Mouse (Mus musculus) limb, embryonic 15.5 days (tissue): Measurements from ENCODE around the gene Tmem161a. TPM values are rescaled to one million over a fixed set of nuclear protein-coding genes. Genes with fewer than 3 reads are reported as not detected.
A peak's percentile ranks its signal among the peaks of the same experiment; 100 is the strongest.

Experiments
- ATAC-seq: fragments of 200-750 bp; cut with Nextera tagmentation; 2 replicates; pipeline ENCODE4 v1.8.0; 2017; ENCODE audit warnings: low read depth, moderate TSS enrichment; ENCODE audit not compliant: insufficient number of reproducible peaks, low FRiP score, low TSS enrichment
- H3K27ac ChIP-seq: fragments of 300-500 bp; sonication (generic); 2 replicates; pipeline ENCODE4 v1.5.1; 2015; ENCODE audit warnings: moderate library complexity, mild to moderate bottlenecking, inconsistent platforms
- H3K27me3 ChIP-seq: fragments of 300-500 bp; sonication (generic); 2 replicates; pipeline ENCODE4 v1.6.1; 2015; ENCODE audit warnings: inconsistent platforms
- H3K36me3 ChIP-seq: fragments of 300-500 bp; sonication (generic); 2 replicates; pipeline ENCODE4 v1.6.1; 2015; ENCODE audit warnings: inconsistent platforms
- H3K4me1 ChIP-seq: fragments of 300-500 bp; sonication (generic); 2 replicates; pipeline ENCODE4 v1.6.1; 2015; ENCODE audit warnings: inconsistent platforms
- H3K4me2 ChIP-seq: fragments of 300-500 bp; sonication (generic); 2 replicates; pipeline ENCODE4 v1.6.1; 2015; ENCODE audit warnings: mild to moderate bottlenecking, inconsistent platforms
- H3K4me3 ChIP-seq: fragments of 300-500 bp; sonication (generic); 2 replicates; pipeline ENCODE4 v1.5.1; 2015; ENCODE audit warnings: mild to moderate bottlenecking, inconsistent platforms
- H3K9ac ChIP-seq: fragments of 300-500 bp; sonication (generic); 2 replicates; pipeline ENCODE4 v1.6.1; 2015; ENCODE audit warnings: inconsistent platforms
- H3K9me3 ChIP-seq: fragments of 300-500 bp; sonication (generic); 2 replicates; pipeline ENCODE4 v1.6.1; 2016; ENCODE audit warnings: inconsistent platforms
- WGBS: fragments of 180-500 bp; shearing (Covaris S2); methylation state at CpG from one replicate; pipeline ENCODE4 v1.1.7; 2015; 5-methylcytosine and 5-hydroxymethylcytosine counted together
- polyA plus RNA-seq: library from polyadenylated mRNA; unstranded; fragments of >200 nt; fragmentation: Nextera tagmentation; extraction: Ambion mirVana; gene quantifications from 2 replicates; pipeline ENCODE4 v1.2.1, GENCODE M21; 2015

Tmem161a gene
- polyA plus RNA-seq, 1 experiment from 2014 or later, result 64.9 TPM

DNA sequence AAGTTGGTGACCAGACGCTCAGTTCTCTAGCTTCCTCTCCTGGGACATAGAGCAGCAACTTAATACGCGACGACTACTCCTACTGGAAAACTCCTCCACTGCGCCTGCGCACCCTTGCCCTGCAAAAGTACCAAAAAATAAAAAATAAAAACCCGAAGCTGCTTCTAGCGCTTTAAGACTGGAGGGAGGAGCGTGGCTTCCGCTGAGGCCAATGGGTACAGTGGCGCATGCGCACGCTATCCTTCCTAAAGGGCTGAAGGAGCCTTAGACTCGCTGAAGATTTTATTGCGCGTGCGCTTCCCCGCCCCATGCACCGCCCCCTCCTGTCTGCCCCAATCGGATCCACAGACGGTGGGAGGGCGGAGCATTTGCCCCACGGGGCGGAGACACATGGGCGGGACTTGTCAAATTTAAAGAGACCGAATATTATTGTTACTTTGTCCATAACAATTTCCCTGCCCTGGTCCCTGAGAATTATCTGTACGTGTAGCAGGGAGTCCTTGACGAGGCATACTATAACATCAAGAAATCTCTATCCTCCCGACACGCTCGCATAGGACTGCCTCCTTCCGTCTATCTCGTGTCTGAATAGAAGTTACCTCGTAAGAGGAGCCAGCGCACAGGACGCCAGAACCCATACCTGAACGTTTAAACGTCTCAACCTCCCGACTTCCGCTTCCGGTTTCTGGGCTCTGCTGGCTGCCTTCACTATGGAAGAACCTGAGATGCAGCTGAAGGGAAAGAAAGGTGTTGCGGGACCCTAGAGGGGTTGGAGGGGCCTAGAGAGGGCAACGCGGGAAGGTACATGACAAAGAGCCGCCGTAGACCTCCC lies 32.9 kb upstream of the Tmem161a start, which contains the start of the genes Rfxank, Borcs8 and Mef2b:
Gene Rfxank, minus strand, starts transcription at position 129 of the 832 bp plus-strand sequence.
Gene Borcs8, plus strand, starts transcription at position 474 of the 832 bp plus-strand sequence.
Gene Mef2b, plus strand, starts transcription at position 686 of the 832 bp plus-strand sequence.
- Histone ChIP-seq H3K4me2 (peak within 1 kb of the TSS; percentile 65), H3K27ac (peak within 1 kb of the TSS; percentile 91), H3K9ac (peak within 1 kb of the TSS; percentile 80), H3K9me3 (no peaks in the 10 kb centered on the region), H3K36me3 (peaks cover 41% of the 10 kb centered on the region), H3K4me1 (peaks cover 21% of the 10 kb centered on the region), H3K4me3 (peak within 1 kb of the TSS; percentile 86), H3K27me3 (no peaks in the 10 kb centered on the region)
- WGBS, result under 1% methylated on average over 46 of the region's 46 CpGs
- ATAC-seq, result peak; percentile 97

DNA sequence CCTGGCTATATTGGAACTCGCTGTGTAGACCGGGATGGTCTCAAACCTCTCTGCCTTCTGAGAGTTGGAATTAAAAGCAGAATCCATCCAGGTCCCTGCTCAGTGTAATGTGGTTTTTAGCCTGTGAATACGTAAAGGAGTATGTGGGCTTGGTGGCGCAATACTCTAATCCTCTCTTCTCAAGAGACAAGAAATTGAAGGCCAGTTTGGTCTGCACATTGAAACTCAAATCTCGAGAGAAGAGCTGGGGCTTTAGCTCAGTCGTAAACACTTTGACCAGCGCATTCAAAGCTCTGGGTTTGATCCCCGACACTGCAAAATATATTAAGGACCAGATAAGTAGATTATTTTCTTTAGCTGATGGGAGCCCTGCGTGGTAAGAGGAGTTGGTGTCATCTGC lies 32.2 kb upstream of the Tmem161a start:
- H3K36me3 ChIP-seq, result peaks cover 41% of the 10 kb centered on the region
- H3K27ac ChIP-seq, result peak overlapping the region; percentile 91
- ATAC-seq, result no peak
- peak overlapping the region; percentile 65 for H3K4me2 ChIP-seq
- no peaks in the 10 kb centered on the region for H3K27me3 ChIP-seq
- peak overlapping the region; percentile 80 for H3K9ac ChIP-seq
- no peaks in the 10 kb centered on the region for H3K9me3 ChIP-seq
- H3K4me1 ChIP-seq, result peaks cover 21% of the 10 kb centered on the region
- WGBS, result 7% methylated on average over 9 of the region's 9 CpGs
- peak overlapping the region; percentile 86 for H3K4me3 ChIP-seq

DNA sequence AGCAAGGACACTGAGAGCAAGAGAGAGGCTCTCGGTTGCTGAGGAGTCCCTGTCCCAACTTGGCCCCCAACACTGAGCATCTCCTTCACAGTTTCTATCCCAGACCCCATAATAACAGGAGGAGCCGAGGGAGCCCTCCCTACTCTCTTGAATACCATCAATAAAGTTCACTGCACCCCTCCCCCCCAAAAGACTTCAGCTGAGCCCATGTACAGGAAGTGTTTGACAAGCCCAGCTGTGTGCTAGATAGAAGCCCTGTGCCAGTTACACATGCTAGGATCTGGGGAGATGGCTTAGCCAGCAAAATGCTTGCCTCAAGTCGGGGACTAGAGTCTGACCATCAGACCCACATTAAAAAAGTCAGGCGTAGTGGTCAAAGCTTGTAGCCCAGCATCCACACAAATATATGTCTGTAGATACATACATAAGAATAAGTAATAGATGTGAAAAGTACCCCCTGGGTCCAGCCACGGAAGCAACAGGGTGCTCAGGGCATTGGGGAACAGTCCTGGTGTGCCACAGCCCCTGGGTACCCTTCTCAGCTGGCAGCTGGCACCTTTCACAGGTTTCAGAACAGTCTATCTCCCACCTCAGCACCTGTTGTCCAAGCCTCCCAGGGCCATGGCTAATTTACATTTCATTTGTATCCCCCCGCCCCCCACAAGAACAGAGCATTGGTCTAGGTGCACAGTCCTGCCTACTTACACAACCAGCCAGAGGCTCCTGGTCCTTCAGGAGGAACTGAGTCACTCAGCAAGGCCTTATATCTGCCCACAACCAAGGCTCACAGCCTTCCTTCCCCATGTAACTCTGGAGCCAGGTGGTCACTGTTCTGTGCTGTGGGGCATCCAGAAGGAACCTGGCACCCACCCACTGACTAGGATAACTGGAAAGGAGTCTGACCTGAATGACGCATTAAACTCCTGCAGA lies 24.2 kb upstream of the Tmem161a start:
- H3K9ac ChIP-seq, result no peak overlapping the region
- no peaks in the 10 kb centered on the region for H3K9me3 ChIP-seq
- H3K4me3 ChIP-seq, result no peak overlapping the region
- no peak overlapping the region for H3K4me2 ChIP-seq
- H3K36me3 ChIP-seq, result peaks cover 44% of the 10 kb centered on the region
- H3K27me3 ChIP-seq, result no peaks in the 10 kb centered on the region; the same call in 1 of the 2 replicates
- peaks cover 13% of the 10 kb centered on the region for H3K4me1 ChIP-seq
- no peak overlapping the region for H3K27ac ChIP-seq
- 89% methylated on average over 7 of the region's 7 CpGs for WGBS
- ATAC-seq, result no peak

DNA sequence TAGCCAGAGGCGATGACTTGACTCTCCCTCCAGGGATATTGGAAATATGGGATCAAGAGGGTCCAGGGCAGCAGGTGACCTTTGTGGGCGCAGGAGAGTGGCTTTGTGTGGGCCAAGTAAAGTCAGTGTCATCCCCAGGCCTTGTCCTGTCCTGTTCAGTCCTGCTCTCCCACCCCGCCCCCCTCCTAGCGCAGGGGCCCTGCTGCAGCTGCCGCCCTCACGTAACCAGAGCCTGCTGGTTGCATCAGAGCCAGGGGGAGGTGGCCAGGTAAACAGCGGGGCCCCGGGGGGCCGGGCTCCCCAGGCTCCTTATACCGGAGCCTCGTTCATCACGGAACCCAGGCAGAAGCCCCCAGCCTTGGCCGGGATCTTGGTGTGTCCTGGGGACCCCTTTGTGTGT lies 22.0 kb upstream of the Tmem161a start:
- Histone ChIP-seq H3K9ac (no peak overlapping the region), H3K4me3 (no peak overlapping the region), H3K27me3 (no peaks in the 10 kb centered on the region; the same call in 1 of the 2 replicates), H3K27ac (no peak overlapping the region), H3K4me2 (peak overlapping the region; percentile 11; the same call in 1 of the 2 replicates), H3K9me3 (no peaks in the 10 kb centered on the region), H3K4me1 (peaks cover 13% of the 10 kb centered on the region), H3K36me3 (peaks cover 26% of the 10 kb centered on the region)
- no peak for ATAC-seq
- 15% methylated on average over 13 of the region's 13 CpGs for WGBS

DNA sequence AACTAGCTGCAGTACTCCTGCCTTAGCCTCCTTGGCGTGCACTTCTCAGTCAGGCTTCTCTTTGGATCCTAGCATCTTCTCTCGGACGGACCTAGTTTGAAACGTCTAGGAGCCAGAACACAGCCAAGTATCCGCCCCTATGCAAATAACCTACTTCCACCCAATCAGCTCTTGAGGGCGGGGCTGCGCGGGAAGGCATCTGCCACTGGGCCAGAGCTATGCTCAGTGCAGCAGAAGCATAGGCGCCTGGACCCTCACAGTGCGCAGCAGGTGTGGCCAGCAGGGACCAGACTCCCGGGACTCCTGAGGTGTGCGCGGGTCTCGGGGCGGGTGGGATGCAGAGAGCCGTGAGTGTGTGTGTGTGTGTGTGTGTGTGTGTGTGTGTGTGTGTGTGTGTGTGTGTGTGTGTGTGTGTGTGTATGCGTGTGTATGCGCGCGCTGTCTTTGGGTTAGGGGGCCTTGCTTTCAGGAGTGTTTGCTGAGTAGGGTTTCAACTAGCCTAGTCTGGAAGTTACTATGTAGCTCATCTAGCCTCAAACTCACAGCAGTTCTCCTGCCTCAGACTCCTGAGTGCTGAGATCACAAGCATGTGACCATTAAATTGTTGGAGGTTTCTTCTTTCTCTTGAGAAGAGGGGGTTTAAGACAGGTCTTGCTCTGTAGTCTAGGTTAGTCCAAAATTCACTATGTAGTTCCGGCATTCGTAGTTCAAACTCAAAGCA lies 19.5 kb upstream of the Tmem161a start:
- ATAC-seq, result peak; percentile 85
- Histone ChIP-seq H3K9ac (no peak overlapping the region), H3K27me3 (no peaks in the 10 kb centered on the region; the same call in 1 of the 2 replicates)

DNA sequence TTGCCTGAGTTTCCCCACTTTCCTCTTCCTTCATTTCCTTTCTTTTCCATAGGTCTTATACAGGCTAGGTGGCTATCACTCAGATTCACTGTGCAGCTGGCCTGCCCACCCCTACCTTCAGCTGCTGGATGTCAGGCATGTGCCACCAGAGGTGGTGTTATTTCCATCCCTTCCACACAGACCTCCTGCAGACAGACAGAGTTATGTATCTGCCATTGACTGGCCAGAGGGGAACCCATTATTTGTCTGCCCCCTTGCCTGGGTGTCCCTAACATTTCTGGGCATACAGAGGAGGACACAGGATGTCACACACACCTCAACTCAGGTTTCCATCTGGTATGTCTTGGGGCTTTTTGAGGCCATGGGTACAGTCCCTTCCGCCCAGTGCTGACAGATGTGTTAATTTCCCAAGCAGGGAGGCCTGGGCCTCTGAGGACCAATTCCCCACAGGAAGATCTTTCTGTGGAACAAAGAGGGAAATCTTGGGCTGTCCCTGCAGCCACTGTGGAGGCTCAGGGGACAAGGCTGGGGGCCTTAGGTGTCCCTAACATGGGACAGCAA lies 14.8 kb upstream of the Tmem161a start:
- 94% methylated on average over 1 of the region's 1 CpGs for WGBS
- Histone ChIP-seq H3K9me3 (no peaks in the 10 kb centered on the region), H3K4me3 (no peak overlapping the region), H3K9ac (no peak overlapping the region), H3K36me3 (no peaks in the 10 kb centered on the region), H3K4me2 (no peak overlapping the region), H3K27ac (no peak overlapping the region), H3K27me3 (no peaks in the 10 kb centered on the region; the same call in 1 of the 2 replicates), H3K4me1 (peaks cover 20% of the 10 kb centered on the region)
- no peak for ATAC-seq

More for the DNA sequence above, 19.5 kb upstream of the Tmem161a start:
- WGBS, result 12% methylated on average over 22 of the region's 22 CpGs
- Histone ChIP-seq H3K36me3 (peaks cover under 1% of the 10 kb centered on the region; the same call in 1 of the 2 replicates), H3K27ac (no peak overlapping the region; the same call in 1 of the 2 replicates), H3K4me2 (peak overlapping the region; percentile 38), H3K4me3 (peak overlapping the region; percentile 16; the same call in 1 of the 2 replicates), H3K9me3 (no peaks in the 10 kb centered on the region), H3K4me1 (peaks cover 15% of the 10 kb centered on the region)

DNA sequence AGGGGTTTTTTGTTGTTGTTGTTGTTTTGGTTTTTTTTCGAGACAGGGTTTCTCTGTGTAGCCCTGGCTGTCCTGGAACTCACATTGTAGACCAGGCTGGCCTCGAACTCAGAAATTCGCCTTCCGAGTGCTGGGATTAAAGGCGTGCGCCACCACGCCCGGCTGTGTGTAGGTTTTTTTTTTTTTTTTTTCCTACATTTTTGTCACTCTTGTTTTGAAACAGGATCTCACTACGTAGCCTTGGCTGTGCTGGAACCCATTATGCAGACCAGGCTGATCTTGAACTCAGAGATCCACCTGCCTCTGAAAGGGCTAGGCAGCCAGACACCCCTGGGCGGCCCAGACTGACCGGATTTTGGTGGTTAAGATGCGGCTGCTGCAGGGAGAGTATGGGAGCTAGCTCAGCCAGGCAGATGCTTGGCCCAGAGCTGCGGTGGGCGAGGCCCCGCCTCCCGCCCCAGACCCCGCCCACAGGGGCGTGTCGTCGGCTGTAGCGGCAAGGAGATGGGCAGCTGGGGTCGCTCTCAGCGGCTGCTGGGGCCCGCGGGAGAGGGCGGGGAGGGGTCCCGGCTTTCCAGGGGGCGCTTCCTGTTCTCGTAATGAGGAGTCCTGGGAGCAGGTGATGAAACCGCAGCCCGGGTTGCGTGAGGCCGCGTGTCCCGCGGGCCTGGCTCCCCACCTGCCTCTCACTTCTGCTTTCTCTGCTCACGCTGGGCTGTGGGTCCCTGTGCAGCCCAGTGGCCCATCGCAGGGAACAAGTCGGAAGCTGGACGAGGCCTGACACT lies 13.9 kb upstream of the Tmem161a start:
- Histone ChIP-seq H3K4me2 (peak overlapping the region; percentile 82), H3K9me3 (no peaks in the 10 kb centered on the region), H3K9ac (no peak overlapping the region), H3K27ac (no peak overlapping the region), H3K27me3 (no peaks in the 10 kb centered on the region; the same call in 1 of the 2 replicates), H3K4me1 (peaks cover 14% of the 10 kb centered on the region), H3K36me3 (no peaks in the 10 kb centered on the region), H3K4me3 (peak overlapping the region; percentile 51)
- WGBS, result 10% methylated on average over 35 of the region's 40 CpGs
- ATAC-seq, result peak; percentile 84

DNA sequence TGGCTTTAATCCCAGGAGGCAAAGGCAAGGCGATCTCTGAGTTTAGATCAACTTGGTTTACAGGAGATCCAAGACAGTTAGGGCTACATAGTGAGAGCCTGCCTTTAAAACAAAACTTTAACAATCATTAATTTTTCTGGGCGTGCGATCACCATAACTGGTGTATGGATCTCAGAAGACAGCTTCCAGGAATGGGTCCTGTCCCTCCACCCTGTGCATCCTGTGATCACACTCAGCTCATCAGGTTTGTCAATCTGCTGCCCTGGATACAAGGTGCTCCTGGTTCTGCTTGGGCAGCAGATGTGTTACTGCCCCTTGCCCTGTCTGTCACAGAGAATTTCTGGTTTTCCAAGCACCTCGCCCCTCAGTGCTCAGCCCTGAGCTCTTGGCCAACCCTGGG lies 12.9 kb upstream of the Tmem161a start:
- H3K9me3 ChIP-seq, result no peaks in the 10 kb centered on the region
- no peak overlapping the region for H3K9ac ChIP-seq
- no peak for ATAC-seq
- peaks cover 14% of the 10 kb centered on the region for H3K4me1 ChIP-seq
- no peak overlapping the region for H3K4me2 ChIP-seq
- no peak overlapping the region for H3K27ac ChIP-seq
- H3K36me3 ChIP-seq, result no peaks in the 10 kb centered on the region
- H3K4me3 ChIP-seq, result no peak overlapping the region
- WGBS, result 79% methylated on average over 4 of the region's 4 CpGs
- peaks cover 5% of the 10 kb centered on the region; the same call in 1 of the 2 replicates for H3K27me3 ChIP-seq

DNA sequence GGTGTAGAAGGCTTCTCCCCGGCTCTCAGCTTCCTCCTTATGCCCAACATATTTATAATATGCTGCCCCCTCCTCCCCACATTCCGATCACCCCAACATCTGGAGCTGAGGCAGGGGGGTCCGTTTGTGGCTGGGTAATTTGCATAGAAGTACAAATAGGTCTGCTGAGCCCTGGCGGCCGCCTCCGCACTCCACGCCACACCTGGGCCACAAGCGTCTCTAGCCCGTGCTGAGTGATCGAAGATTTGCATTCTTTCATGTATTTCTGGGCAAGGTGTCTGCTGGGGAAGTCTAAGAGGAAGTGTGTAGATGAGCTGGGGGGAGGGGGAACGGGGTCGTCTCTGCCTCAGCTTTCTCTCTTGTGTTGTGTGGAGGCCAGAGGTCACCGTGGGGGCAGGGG lies 12.1 kb upstream of the Tmem161a start:
- H3K27ac ChIP-seq, result no peak overlapping the region
- H3K27me3 ChIP-seq, result peaks cover 8% of the 10 kb centered on the region
- peaks cover 14% of the 10 kb centered on the region for H3K4me1 ChIP-seq
- H3K36me3 ChIP-seq, result no peaks in the 10 kb centered on the region
- 64% methylated on average over 13 of the region's 13 CpGs for whole genome bisulfite sequencing
- H3K4me2 ChIP-seq, result no peak overlapping the region
- H3K4me3 ChIP-seq, result no peak overlapping the region
- no peak overlapping the region for H3K9ac ChIP-seq
- no peaks in the 10 kb centered on the region for H3K9me3 ChIP-seq
- ATAC-seq, result no peak

DNA sequence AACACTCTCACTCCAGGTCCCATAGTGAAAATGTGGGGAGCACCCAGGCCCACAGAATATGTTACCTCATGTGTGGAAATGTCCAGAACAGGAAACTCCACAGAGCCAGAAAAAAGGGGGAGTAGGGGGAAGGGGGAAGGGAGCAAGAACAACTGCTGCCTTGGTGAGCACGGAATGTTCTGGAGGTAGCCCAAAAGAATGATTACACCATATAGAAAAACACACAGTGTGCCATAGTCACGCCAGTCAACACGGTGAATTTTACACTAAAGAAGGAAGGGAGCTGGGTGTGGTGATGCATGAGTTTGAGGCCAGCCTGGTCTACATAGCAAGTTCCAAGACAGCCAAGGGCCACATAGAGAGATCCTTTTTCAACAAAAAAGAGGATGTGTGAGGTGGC lies 8.8 kb upstream of the Tmem161a start:
- WGBS, result 70% methylated on average over 3 of the region's 3 CpGs
- Histone ChIP-seq H3K27ac (no peak overlapping the region), H3K4me3 (no peak overlapping the region), H3K27me3 (peaks cover 23% of the 10 kb centered on the region), H3K4me2 (no peak overlapping the region), H3K4me1 (peaks cover 13% of the 10 kb centered on the region), H3K9me3 (no peaks in the 10 kb centered on the region), H3K9ac (no peak overlapping the region), H3K36me3 (no peaks in the 10 kb centered on the region)
- ATAC-seq, result no peak
